Mouse (Mus musculus): ENCODE measurements around the gene Fam171a2. TPM values are rescaled to one million over a fixed set of nuclear protein-coding genes. Genes with fewer than 3 reads are reported as not detected.
A peak's percentile ranks its signal among the peaks of the same experiment; 100 is the strongest.

The Fam171a2 gene
- polyA plus RNA-seq, 1 experiment from 2014 or later = 18.4 TPM

DNA sequence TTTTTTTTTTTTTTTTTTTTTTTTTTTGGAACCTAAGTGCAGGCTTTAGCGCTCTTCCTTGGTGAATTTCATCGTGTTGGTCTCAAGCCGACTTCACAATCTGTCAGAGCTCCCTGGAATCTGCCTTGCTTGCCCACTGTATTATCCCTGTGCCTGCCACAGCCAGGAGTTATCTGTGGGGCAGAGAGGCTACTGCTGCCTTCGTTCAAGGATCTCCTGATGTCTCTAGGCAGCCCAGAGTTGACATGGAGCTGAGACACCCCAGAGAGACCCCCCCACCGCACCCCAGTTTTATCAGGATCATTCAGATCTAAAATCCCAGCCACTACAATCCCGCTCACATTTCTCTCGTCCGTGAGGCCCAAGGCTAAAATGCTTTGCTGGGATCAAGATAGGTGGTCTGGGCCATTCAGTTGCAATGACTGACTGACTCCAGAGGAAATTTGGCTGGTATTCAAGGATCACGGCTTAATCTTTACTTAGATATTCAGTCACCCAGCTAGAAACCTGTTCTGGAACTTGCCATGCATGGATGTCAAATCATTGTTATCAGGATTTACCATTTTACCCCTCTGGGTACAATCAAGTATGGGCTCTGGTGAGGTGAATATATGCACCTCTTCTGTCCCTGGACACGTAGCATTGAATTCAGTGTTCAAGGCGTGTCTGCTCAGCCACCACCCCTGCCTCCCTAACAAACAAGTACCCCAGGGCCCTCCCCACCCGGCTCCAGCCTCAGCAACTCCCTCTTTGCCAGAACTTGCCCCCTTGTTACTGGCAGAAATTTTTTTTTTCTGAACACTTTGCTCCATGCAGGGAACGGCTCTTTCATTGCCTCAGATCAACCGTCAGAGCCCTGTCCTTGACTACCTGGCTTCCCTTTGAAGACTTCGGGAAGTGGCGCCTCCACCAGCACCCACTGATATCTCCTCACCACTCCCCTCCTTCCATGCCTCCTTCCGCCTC is 1.8 kb upstream of the Fam171a2 start:
- WGBS = 41% methylated on average over 17 of the region's 17 CpGs
- H3K4me1 ChIP-seq (replicated peaks) = peaks cover 39% of the 10 kb centered on the region
- no peak overlapping the region for H3K4me3 ChIP-seq (replicated peaks)
- ATAC-seq = no peak
- no peak overlapping the region for H3K9ac ChIP-seq (replicated peaks)
- H3K36me3 ChIP-seq = no peaks in the 10 kb centered on the region
- H3K4me2 ChIP-seq (replicated peaks) = no peak overlapping the region
- H3K9me3 ChIP-seq = no peaks in the 10 kb centered on the region
- no peak overlapping the region for H3K27ac ChIP-seq
- peaks cover 34% of the 10 kb centered on the region for H3K27me3 ChIP-seq

GRCm38 (mm10) chr11:102448327-102448726 is 845 bp upstream of the Fam171a2 start:
- no peak for ATAC-seq
- Histone ChIP-seq H3K27me3 (peaks cover 32% of the 10 kb centered on the region), H3K4me1 (replicated peaks) (peaks cover 48% of the 10 kb centered on the region), H3K9ac (replicated peaks) (no peak overlapping the region), H3K36me3 (peaks cover 8% of the 10 kb centered on the region), H3K4me2 (replicated peaks) (no peak overlapping the region), H3K4me3 (replicated peaks) (no peak overlapping the region), H3K9me3 (no peaks in the 10 kb centered on the region), H3K27ac (no peak overlapping the region)
- whole genome bisulfite sequencing = 8% methylated on average over 8 of the region's 8 CpGs

DNA sequence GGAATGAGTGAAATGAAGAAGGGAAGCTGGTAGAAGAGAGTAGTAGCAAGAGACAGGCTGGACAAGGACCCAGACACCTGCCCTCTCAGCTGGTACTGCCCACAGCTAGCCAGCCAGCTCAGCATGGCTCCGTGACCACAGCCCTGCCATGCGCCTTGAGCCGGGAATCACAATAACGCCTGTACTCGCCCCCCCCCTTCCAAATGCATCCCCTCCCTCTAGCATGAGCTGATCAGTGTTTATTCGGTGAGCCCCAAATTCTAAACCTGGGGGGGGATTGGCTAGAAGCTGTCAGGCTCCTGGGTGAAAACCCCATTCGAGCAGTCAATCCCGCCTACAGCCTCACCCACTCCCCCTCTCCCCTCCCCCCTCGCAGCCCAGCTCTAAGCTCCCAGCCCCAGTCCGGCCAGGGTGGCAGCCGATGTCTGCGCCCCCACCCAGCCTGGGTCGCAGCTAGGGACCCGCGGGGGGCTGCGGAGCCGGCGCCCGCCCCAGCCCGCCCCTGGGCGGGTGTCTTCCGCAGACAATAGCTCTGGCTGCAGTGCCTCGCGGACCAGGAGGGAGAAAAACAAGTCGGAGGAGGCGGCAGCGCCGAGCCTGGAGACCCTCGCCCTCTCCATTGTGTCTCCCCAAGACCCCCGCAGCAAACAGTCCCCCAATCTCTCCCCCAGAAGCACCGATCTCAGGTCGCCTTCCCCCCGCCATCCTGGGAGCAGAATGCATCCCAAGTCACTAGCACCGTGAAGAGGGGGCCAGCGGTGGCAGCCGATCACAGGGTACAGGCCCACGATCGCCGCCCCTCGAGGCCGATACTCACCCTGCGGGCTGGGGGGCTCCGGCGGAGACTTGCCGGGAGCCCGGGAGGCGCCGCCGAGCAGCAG is 661 bp downstream of the Fam171a2 start:
- Histone ChIP-seq H3K27ac (peak overlapping the region; percentile 98), H3K27me3 (peaks cover 29% of the 10 kb centered on the region), H3K4me2 (replicated peaks) (peak overlapping the region; percentile 96), H3K4me1 (replicated peaks) (peaks cover 48% of the 10 kb centered on the region), H3K9ac (replicated peaks) (peak overlapping the region; percentile 100), H3K9me3 (no peaks in the 10 kb centered on the region), H3K4me3 (replicated peaks) (peak overlapping the region; percentile 97), H3K36me3 (peaks cover 23% of the 10 kb centered on the region)
- ATAC-seq = peak; percentile 68
- WGBS = under 1% methylated on average over 45 of the region's 49 CpGs

DNA sequence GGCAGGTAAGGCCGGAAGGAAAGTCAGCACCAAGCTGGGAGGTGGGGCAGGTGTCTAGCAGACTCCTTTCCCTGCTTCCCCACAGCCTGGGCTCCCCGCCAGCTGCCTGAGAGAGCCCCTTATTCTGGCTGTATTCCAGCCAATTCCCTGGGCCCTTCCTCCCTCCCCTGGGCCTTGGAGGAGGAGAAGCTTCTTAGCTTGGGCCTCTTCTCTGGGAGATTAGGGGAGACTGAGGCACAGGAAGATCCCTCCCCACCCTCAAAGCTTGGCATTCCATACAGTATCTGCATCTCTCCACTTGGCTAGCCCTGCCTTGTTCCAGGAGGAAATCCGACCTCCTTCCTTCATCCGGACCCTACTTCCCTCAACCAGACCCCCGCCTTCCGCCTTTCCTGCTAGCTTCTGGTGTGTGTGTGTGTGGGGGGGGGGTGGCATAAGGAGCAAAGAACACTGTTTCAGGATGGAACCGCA is 1.6 kb downstream of the Fam171a2 start:
- peak overlapping the region; percentile 96 for H3K4me2 ChIP-seq (replicated peaks)
- ATAC-seq = 0 out of 2 replicates have a peak, but pooled peaks have one; percentile 1
- 16% methylated on average over 7 of the region's 7 CpGs for WGBS
- peak overlapping the region; percentile 98 for H3K27ac ChIP-seq
- H3K4me3 ChIP-seq (replicated peaks) = peak overlapping the region; percentile 97
- H3K9ac ChIP-seq (replicated peaks) = peak overlapping the region; percentile 100
- H3K36me3 ChIP-seq = peaks cover 32% of the 10 kb centered on the region
- peaks cover 48% of the 10 kb centered on the region for H3K4me1 ChIP-seq (replicated peaks)
- no peaks in the 10 kb centered on the region for H3K9me3 ChIP-seq
- peaks cover 26% of the 10 kb centered on the region for H3K27me3 ChIP-seq

GRCm38 (mm10) chr11:102445264-102445890 is 2.1 kb downstream of the Fam171a2 start:
- no peaks in the 10 kb centered on the region for H3K9me3 ChIP-seq
- 11% methylated on average over 10 of the region's 10 CpGs for WGBS
- peaks cover 21% of the 10 kb centered on the region for H3K27me3 ChIP-seq
- H3K4me3 ChIP-seq (replicated peaks) = peak overlapping the region; percentile 97
- peaks cover 48% of the 10 kb centered on the region for H3K4me1 ChIP-seq (replicated peaks)
- peak; percentile 3; the same call in 1 of the 2 replicates for ATAC-seq
- H3K9ac ChIP-seq (replicated peaks) = peak overlapping the region; percentile 100
- peak overlapping the region; percentile 98 for H3K27ac ChIP-seq
- peak overlapping the region; percentile 96 for H3K4me2 ChIP-seq (replicated peaks)
- peaks cover 38% of the 10 kb centered on the region for H3K36me3 ChIP-seq

GRCm38 (mm10) chr11:102444781-102445180 is 2.7 kb downstream of the Fam171a2 start:
- 4% methylated on average over 6 of the region's 6 CpGs for WGBS
- H3K4me2 ChIP-seq (replicated peaks) = peak overlapping the region; percentile 96
- peak overlapping the region; percentile 98; the same call in 1 of the 2 replicates for H3K27ac ChIP-seq

GRCm38 (mm10) chr11:102444321-102444720 is 3.2 kb downstream of the Fam171a2 start:
- ATAC-seq = no peak
- H3K27ac ChIP-seq = no peak overlapping the region
- peaks cover 22% of the 10 kb centered on the region for H3K27me3 ChIP-seq
- 83% methylated on average over 3 of the region's 3 CpGs for WGBS
- H3K4me1 ChIP-seq (replicated peaks) = peaks cover 46% of the 10 kb centered on the region
- H3K4me2 ChIP-seq (replicated peaks) = peak overlapping the region; percentile 96
- no peak overlapping the region for H3K9ac ChIP-seq (replicated peaks)
- peaks cover 48% of the 10 kb centered on the region for H3K36me3 ChIP-seq
- H3K4me3 ChIP-seq (replicated peaks) = no peak overlapping the region
- H3K9me3 ChIP-seq = no peaks in the 10 kb centered on the region

More at GRCm38 (mm10) chr11:102444781-102445180, 2.7 kb downstream of the Fam171a2 start:
- H3K9ac ChIP-seq (replicated peaks) = peak overlapping the region; percentile 100
- H3K27me3 ChIP-seq = peaks cover 22% of the 10 kb centered on the region
- H3K4me1 ChIP-seq (replicated peaks) = peaks cover 48% of the 10 kb centered on the region
- ATAC-seq = no peak
- H3K4me3 ChIP-seq (replicated peaks) = peak overlapping the region; percentile 97
- H3K36me3 ChIP-seq = peaks cover 44% of the 10 kb centered on the region
- H3K9me3 ChIP-seq = no peaks in the 10 kb centered on the region

DNA sequence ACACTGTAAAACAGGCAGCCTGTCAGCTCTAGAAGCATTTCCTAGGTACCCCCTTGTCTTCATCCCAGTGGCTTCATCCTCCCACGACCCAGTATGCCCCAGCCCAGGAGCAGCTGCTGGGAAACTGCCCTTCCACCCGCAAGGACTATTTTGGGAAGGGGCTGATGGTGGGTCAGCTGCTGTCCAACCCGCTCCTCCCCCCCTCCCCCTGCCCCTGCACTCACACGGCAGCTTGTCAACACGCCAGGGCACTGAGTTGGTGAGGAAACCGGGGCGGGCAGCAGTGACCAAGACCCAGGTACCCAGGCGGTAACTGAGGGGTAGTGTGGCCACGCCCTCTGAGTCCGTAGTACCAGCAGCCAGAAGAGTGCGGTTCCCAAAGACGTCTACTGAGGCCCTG is 3.7 kb downstream of the Fam171a2 start:
- H3K27me3 ChIP-seq = peaks cover 24% of the 10 kb centered on the region
- H3K9me3 ChIP-seq = no peaks in the 10 kb centered on the region
- peaks cover 50% of the 10 kb centered on the region for H3K4me1 ChIP-seq (replicated peaks)
- no peak for ATAC-seq
- H3K4me3 ChIP-seq (replicated peaks) = no peak overlapping the region
- H3K27ac ChIP-seq = no peak overlapping the region
- WGBS = 70% methylated on average over 12 of the region's 12 CpGs
- no peak overlapping the region for H3K4me2 ChIP-seq (replicated peaks)
- no peak overlapping the region for H3K9ac ChIP-seq (replicated peaks)
- H3K36me3 ChIP-seq = peaks cover 54% of the 10 kb centered on the region

GRCm38 (mm10) chr11:102442089-102442488 is 5.4 kb downstream of the Fam171a2 start:
- Histone ChIP-seq H3K4me3 (replicated peaks) (no peak overlapping the region), H3K27ac (no peak overlapping the region), H3K4me1 (replicated peaks) (peaks cover 55% of the 10 kb centered on the region), H3K9ac (replicated peaks) (no peak overlapping the region), H3K9me3 (no peaks in the 10 kb centered on the region), H3K36me3 (peaks cover 71% of the 10 kb centered on the region), H3K27me3 (peaks cover 16% of the 10 kb centered on the region), H3K4me2 (replicated peaks) (no peak overlapping the region)
- ATAC-seq = no peak
- WGBS = 92% methylated on average over 6 of the region's 6 CpGs

DNA sequence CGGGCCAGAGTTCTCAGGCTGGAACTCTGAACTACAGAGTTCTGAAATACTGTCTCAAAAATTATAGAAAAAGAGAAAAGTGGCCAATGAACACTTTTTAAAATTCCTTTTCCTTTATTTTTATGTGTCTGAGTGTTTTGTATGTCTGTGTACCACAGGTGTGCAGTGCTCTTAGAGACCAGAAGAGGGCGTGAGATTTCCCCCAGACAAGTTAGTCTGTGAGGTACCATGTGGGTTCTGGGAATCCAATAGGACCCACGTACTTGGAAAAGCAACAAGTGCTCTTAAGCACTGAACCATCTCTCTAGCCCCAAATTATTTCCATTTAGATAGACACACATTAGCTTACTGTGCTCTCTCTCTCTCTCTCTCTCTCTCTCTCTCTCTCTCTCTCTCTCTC is 6.0 kb downstream of the Fam171a2 start:
- H3K4me1 ChIP-seq (replicated peaks) = peaks cover 58% of the 10 kb centered on the region
- no peak overlapping the region for H3K27ac ChIP-seq

DNA sequence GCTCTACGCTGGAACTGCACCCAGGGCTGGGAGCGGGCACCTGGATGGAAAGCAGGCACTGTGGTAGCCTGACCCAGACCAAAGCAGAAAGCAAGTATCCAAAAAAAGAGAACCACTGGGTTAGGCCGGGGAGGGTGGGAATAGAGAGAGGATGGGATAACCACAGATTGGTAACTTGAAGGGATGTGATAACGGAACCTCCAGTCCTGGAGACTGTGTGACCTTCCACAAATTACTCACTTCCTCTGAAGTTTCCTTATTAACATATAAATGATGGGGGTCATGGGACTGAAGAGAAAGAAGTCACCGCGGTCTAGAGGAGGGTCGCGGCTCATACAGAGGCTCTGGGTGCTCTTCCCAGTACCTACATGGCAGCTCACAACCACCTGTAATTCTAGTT is 7.2 kb downstream of the Fam171a2 start:
- H3K4me2 ChIP-seq (replicated peaks) = no peak overlapping the region
- 87% methylated on average over 8 of the region's 8 CpGs for WGBS
- H3K9ac ChIP-seq (replicated peaks) = no peak overlapping the region
- no peak overlapping the region for H3K27ac ChIP-seq
- peaks cover 87% of the 10 kb centered on the region for H3K36me3 ChIP-seq
- no peaks in the 10 kb centered on the region for H3K9me3 ChIP-seq
- H3K4me1 ChIP-seq (replicated peaks) = peaks cover 52% of the 10 kb centered on the region
- peaks cover 16% of the 10 kb centered on the region for H3K27me3 ChIP-seq
- ATAC-seq = no peak
- H3K4me3 ChIP-seq (replicated peaks) = no peak overlapping the region

More for the DNA sequence above, 6.0 kb downstream of the Fam171a2 start:
- peaks cover 16% of the 10 kb centered on the region for H3K27me3 ChIP-seq
- H3K36me3 ChIP-seq = peaks cover 75% of the 10 kb centered on the region
- no peaks in the 10 kb centered on the region for H3K9me3 ChIP-seq
- ATAC-seq = no peak
- no peak overlapping the region for H3K4me2 ChIP-seq (replicated peaks)
- H3K9ac ChIP-seq (replicated peaks) = no peak overlapping the region
- WGBS = 85% methylated on average over 3 of the region's 3 CpGs
- no peak overlapping the region for H3K4me3 ChIP-seq (replicated peaks)
